Mouse (Mus musculus) midbrain, embryonic 12.5 days (tissue): Measurements from ENCODE around the gene Cnpy3. TPM values are rescaled to one million over a fixed set of nuclear protein-coding genes. Genes with fewer than 3 reads are reported as not detected.
"Not testable (repeated sequence)": the region's sequence is repeated elsewhere in the genome, so short reads cannot be mapped to it uniquely, and the experiment has no call there.

Experiments
- ATAC-seq: fragments of 200-750 bp; cut with Nextera tagmentation; 2 replicates; pipeline ENCODE4 v1.8.0; 2017; ENCODE audit warnings: low read depth, moderate TSS enrichment, moderate library complexity; ENCODE audit not compliant: low FRiP score
- H3K27ac ChIP-seq: fragments of 300-500 bp; sonication (generic); replicated peaks from 2 replicates; pipeline ENCODE4 v1.5.1; 2016; ENCODE audit warnings: mild to moderate bottlenecking
- H3K27me3 ChIP-seq: fragments of 300-500 bp; sonication (generic); 2 replicates; pipeline ENCODE4 v1.6.1; 2016; ENCODE audit warnings: mild to moderate bottlenecking
- H3K36me3 ChIP-seq: fragments of 300-500 bp; sonication (generic); 2 replicates; pipeline ENCODE4 v1.6.1; 2016
- H3K4me1 ChIP-seq: fragments of 300-500 bp; sonication (generic); 2 replicates; pipeline ENCODE4 v1.6.1; 2016
- H3K4me2 ChIP-seq: fragments of 300-500 bp; sonication (generic); replicated peaks from 2 replicates; pipeline ENCODE4 v1.6.1; 2016; ENCODE audit warnings: mild to moderate bottlenecking, moderate library complexity
- H3K4me3 ChIP-seq: fragments of 300-500 bp; sonication (generic); 2 replicates; pipeline ENCODE4 v1.5.1; 2016; ENCODE audit warnings: mild to moderate bottlenecking
- H3K9ac ChIP-seq: fragments of 300-500 bp; sonication (generic); replicated peaks from 2 replicates; pipeline ENCODE4 v1.6.1; 2016; ENCODE audit warnings: mild to moderate bottlenecking, moderate library complexity
- H3K9me3 ChIP-seq: fragments of 300-500 bp; sonication (generic); 2 replicates; pipeline ENCODE4 v1.6.1; 2016; ENCODE audit warnings: mild to moderate bottlenecking
- WGBS: fragments of 180-500 bp; shearing (Covaris S2); methylation state at CpG from one replicate; pipeline ENCODE4 v1.1.7; 2016; 5-methylcytosine and 5-hydroxymethylcytosine counted together
- polyA plus RNA-seq: library from polyadenylated mRNA; unstranded; fragments of >200 nt; fragmentation: Nextera tagmentation; extraction: Ambion mirVana; gene quantifications from 2 replicates; pipeline ENCODE4 v1.2.1, GENCODE M21; 2016

The Cnpy3 gene
- polyA plus RNA-seq, result 54.1 and 54.6 TPM in 2 replicates

DNA sequence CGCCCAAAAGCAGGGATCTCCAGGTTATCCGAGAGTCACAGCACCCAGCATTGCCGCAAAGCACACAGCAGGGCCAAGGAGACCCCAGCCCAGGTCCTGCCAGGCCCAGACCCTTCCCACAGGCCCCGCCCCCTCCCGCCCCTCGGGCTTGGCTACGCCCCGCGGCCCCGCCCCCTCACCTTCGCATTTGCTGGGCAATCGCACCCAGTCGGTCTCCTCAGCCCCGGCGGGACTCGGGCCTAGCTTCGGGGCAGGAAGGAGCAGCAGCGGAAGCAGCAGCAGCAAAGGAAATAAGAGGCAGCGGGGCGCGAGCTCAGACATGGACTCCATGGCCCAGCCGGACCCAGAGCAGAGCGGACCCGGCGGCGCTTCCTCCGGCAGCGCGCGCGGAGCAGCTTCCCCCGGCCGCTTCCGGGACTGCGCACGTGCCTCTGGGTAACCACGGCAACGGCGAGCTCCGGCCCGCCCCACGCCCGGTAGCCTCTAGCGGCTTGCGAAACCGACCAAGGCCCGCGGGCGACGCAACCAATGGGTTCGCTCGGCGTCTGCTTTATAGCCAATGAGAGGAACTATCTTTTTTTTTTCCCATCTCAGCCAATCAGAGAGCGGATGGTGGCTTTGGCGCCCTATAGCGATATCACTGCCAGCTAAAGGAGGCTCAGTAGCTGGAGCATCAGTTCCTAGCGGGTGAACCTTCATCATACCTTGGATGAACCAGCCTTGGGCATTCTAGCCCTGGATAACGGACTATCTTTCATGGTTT, at the start of gene Cnpy3:
TSS of gene Cnpy3 (minus strand) at position 421 of the 763 bp plus-strand sequence.
- ATAC-seq, result peak; percentile 99
- Histone ChIP-seq H3K27ac (peak within 1 kb of the TSS; percentile 87), H3K4me2 (peak within 1 kb of the TSS; percentile 73), H3K27me3 (no peaks in the 10 kb centered on the region), H3K4me1 (peaks cover 18% of the 10 kb centered on the region), H3K9ac (peak within 1 kb of the TSS; percentile 78), H3K36me3 (peaks cover 4% of the 10 kb centered on the region; the same call in 1 of the 2 replicates), H3K4me3 (peak within 1 kb of the TSS; percentile 83), H3K9me3 (no peaks in the 10 kb centered on the region)
- under 1% methylated on average over 55 of the region's 58 CpGs for WGBS

DNA sequence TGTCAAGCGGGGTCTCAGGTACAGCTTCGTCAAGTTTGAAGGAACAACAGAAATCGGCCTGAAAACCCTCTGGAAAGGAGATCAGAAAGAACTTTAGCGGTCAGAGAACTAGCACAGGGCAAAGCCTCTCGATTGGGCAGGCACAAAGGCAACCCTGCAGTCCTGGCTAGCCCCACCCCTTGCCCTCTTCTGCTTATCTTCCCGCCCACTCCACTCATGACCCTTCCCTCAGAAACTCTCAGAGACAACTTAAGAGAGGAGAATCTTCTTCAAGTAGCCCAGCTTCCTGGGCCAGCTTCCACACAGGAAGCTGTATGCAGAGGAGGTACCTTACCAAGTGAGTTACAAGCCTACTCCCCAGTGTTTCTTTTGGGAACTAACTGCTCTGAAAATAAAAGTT, 49.7 kb upstream of the Cnpy3 start:
- H3K4me3 ChIP-seq, result no peak overlapping the region
- H3K27ac ChIP-seq, result no peak overlapping the region
- no peaks in the 10 kb centered on the region for H3K4me1 ChIP-seq
- WGBS, result 91% methylated on average over 6 of the region's 6 CpGs
- no peaks in the 10 kb centered on the region for H3K9me3 ChIP-seq
- peaks cover 55% of the 10 kb centered on the region for H3K36me3 ChIP-seq
- H3K9ac ChIP-seq, result no peak overlapping the region
- H3K27me3 ChIP-seq, result no peaks in the 10 kb centered on the region
- no peak overlapping the region for H3K4me2 ChIP-seq
- no peak for ATAC-seq

DNA sequence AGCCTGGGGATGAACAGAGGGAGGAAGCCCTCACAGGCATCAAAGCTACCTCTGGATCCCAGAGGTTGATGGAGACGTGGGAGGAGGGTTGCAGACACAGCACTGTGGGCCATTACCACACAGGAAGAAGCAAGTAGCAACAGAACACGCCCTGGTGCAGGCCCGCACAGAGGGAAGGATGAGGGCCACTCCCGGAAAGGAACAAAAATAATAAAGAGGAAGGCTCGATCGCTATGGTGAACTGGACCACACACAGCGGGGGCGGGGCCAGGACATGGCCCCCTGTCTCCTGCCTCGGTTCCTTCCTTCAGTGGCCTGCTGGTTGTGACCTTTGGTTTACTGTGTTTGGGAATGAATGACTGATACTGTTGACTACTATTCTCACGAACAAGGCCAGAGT, 47.7 kb upstream of the Cnpy3 start:
- H3K9me3 ChIP-seq, result no peaks in the 10 kb centered on the region
- H3K27me3 ChIP-seq, result no peaks in the 10 kb centered on the region
- H3K36me3 ChIP-seq, result peaks cover 41% of the 10 kb centered on the region
- ATAC-seq, result no peak
- H3K4me2 ChIP-seq, result no peak overlapping the region
- H3K4me3 ChIP-seq, result no peak overlapping the region
- H3K27ac ChIP-seq, result no peak overlapping the region
- no peak overlapping the region for H3K9ac ChIP-seq
- H3K4me1 ChIP-seq, result no peaks in the 10 kb centered on the region
- 86% methylated on average over 10 of the region's 10 CpGs for WGBS

DNA sequence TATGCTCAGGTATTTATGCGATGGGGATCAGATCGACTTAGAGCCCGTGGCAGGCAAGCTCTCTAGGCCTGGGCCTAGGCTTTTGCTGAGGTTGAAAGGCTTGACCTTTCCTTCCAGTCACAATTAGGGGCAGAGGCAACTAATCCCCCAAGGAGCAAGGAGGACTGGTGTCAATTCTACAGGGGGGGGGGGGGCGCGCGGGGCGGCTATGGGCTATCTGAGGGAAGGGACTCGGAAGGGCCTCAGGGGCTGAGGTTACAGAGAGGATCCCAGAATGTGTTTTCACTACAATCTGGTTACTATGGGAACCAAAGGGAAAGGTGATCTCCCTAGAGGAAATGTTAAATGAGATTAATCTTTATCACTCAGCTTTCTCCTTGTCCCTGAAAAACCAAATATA, 45.4 kb upstream of the Cnpy3 start:
- no peaks in the 10 kb centered on the region for H3K4me1 ChIP-seq
- no peak overlapping the region for H3K27ac ChIP-seq
- H3K36me3 ChIP-seq, result peaks cover 38% of the 10 kb centered on the region
- no peak overlapping the region for H3K9ac ChIP-seq
- H3K27me3 ChIP-seq, result no peaks in the 10 kb centered on the region
- H3K4me2 ChIP-seq, result no peak overlapping the region
- no peak overlapping the region for H3K4me3 ChIP-seq
- no peak for ATAC-seq
- no peaks in the 10 kb centered on the region for H3K9me3 ChIP-seq
- WGBS, result 20% methylated on average over 4 of the region's 8 CpGs

DNA sequence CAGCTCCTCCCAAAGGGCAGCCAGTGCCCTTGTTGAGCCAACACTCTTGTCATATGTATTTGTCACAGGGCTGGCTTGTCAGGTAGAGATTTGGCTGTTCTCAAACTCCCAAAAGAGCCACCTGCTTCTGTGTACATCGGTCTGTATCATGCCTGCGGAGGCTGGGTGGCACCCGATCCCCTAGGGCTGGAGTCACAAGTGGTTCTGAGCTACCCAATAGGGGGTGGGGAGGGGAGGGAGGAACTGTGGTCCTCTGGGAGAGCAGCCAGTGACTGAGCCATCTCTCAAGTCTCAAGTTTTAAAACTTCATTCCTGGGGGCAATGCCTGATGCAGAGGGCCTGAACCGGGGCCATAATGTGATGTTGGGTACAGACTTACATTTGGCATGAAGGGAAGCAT, 44.7 kb upstream of the Cnpy3 start:
- no peaks in the 10 kb centered on the region for H3K9me3 ChIP-seq
- H3K4me3 ChIP-seq, result no peak overlapping the region
- WGBS, result 92% methylated on average over 4 of the region's 4 CpGs
- H3K4me1 ChIP-seq, result no peaks in the 10 kb centered on the region
- H3K9ac ChIP-seq, result no peak overlapping the region
- no peaks in the 10 kb centered on the region for H3K27me3 ChIP-seq
- H3K36me3 ChIP-seq, result peaks cover 31% of the 10 kb centered on the region
- no peak for ATAC-seq
- H3K27ac ChIP-seq, result no peak overlapping the region
- H3K4me2 ChIP-seq, result no peak overlapping the region

DNA sequence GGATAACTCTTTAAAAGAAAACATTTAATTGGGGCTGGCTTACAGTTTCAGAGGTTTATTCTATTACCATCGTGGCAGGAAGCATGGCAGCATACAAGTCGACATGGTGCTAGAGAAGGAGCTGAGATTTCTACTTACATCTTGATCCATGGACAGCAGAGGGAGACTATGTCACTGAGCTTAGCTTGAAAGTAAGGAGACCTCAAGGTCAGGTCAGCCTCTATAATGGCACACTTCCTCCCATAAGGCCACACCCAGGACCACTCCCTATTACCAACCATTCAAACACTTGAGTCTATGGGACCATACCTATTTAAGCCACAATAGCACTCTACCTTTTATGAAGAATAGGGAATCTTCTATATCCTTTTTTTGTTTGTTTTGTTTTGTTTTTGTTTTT, 40.9 kb upstream of the Cnpy3 start:
- Histone ChIP-seq H3K9ac (no peak overlapping the region), H3K27ac (no peak overlapping the region), H3K4me1 (no peaks in the 10 kb centered on the region), H3K9me3 (no peaks in the 10 kb centered on the region), H3K27me3 (no peaks in the 10 kb centered on the region), H3K4me2 (no peak overlapping the region), H3K4me3 (no peak overlapping the region), H3K36me3 (no peaks in the 10 kb centered on the region)
- 81% methylated on average over 2 of the region's 2 CpGs for WGBS
- ATAC-seq, result no peak

DNA sequence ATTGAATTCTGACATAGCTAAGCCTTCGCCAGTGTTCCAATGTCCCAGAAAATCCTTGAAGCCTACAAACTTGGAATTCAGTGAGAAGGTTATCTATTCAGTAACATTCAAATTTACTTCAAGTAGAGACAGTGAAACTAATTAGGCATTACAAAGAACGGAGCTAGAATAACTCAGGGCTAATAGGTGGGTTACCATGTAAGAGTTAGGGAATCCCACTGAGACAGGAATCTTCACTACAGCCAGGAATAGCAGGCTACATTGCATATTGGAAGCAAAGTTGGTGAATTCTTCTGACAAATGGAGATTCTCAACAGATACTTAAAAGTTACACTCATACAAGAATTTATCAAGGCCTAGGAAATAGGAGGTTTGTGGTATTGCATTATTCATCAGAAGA, 36.0 kb upstream of the Cnpy3 start:
- H3K4me3 ChIP-seq, ATAC-seq, H3K9me3 ChIP-seq, H3K9ac ChIP-seq, H3K36me3 ChIP-seq, H3K27ac ChIP-seq, H3K4me1 ChIP-seq, H3K4me2 ChIP-seq, H3K27me3 ChIP-seq: not testable (repeated sequence)
- 59% methylated on average over 2 of the region's 2 CpGs for WGBS

DNA sequence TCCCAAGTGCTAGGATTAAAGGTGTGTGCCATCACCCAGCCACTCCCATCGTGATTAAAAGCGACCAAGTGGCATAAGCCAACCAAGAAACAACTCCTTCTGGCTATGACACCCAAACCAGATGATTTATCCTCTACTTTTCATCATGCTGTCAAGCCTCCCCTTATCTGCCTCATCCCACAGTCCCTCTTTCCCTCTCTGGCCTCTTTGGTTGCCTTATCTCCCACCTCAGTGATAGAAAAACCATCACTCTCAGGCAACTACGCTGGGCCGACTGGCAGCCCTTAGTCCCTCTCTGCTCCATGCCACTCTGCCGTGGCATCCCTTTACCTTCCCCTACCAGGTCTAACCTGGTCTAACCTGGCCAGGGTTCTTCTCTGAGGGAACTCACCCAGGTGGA, 34.9 kb upstream of the Cnpy3 start:
- Histone ChIP-seq H3K9me3 (no peaks in the 10 kb centered on the region), H3K4me2 (no peak overlapping the region), H3K27me3 (no peaks in the 10 kb centered on the region), H3K36me3 (no peaks in the 10 kb centered on the region), H3K4me3 (no peak overlapping the region), H3K27ac (no peak overlapping the region), H3K9ac (no peak overlapping the region), H3K4me1 (no peaks in the 10 kb centered on the region)
- ATAC-seq, result no peak
- 89% methylated on average over 5 of the region's 5 CpGs for WGBS

DNA sequence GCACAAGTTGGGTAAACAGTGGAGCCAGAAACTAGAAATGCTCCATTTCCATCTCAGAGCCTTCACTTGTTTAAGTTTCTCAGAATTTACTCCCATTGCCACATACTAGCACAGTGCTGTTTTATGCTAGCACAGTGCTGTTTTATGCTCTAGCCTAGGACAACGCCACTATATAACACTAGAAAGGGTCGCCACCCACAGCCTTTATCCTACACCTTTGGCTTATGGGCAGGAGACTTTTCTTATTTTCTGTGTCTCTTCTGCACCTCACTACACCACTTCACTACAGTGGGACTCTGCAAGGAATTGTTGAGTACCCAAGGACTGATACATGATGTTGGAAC, 31.2 kb upstream of the Cnpy3 start:
- peak overlapping the region; percentile 71 for H3K4me3 ChIP-seq
- peak; percentile 17; the same call in 1 of the 2 replicates for ATAC-seq
- H3K9me3 ChIP-seq, result no peaks in the 10 kb centered on the region
- H3K9ac ChIP-seq, result no peak overlapping the region
- no peaks in the 10 kb centered on the region for H3K27me3 ChIP-seq
- peak overlapping the region; percentile 68 for H3K4me2 ChIP-seq
- peaks cover 24% of the 10 kb centered on the region for H3K36me3 ChIP-seq
- H3K4me1 ChIP-seq, result peaks cover 8% of the 10 kb centered on the region
- H3K27ac ChIP-seq, result no peak overlapping the region
- 90% methylated on average over 2 of the region's 2 CpGs for WGBS

DNA sequence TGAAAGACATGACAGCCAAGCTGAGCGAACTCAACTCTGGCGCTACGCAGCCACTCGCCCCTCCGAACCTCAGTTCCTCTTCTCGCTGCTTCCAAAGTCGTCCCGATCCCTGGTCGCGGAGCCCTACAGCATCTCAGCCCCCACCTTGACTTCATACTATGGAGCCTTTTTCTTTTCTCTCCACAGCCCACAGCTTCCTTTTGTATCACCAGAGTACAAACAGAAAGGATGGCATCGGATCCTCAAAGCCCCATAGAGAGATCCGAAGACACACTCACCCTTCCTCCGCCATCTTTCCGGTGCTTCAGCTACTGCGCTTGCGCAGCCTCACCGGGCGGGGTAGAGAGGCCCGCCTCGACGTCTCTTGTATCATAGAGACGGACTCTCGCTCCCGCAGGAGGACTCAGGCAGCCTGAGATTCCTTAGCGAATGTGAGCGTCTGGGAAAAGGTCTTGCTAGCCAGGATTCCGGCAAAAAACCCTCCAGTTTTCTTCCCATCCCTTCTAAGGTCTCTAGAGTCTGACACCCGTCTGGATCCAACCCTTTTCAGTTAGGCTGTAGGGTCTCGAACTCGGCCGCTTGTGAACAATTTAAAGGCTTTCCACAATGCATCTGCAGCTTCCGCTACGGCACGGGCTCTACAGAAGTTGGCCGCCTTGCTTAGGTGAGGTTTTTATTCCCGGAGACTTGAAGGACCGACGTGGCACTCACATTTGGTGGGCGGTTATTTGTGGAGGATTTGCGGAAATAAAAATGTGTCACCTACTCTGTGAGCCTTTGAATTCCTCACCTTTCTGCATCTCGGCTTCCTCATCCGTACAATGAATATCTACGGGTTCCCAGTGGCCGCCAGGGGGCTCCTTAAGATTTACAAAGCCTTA, 30.6 kb upstream of the Cnpy3 start, which contains the start of gene Rpl7l1:
TSS of gene Rpl7l1 (minus strand) at position 332 of the 881 bp plus-strand sequence.
- Histone ChIP-seq H3K4me3 (peak within 1 kb of the TSS; percentile 71), H3K27ac (peak within 1 kb of the TSS; percentile 83), H3K9me3 (no peaks in the 10 kb centered on the region), H3K4me2 (peak within 1 kb of the TSS; percentile 68), H3K27me3 (no peaks in the 10 kb centered on the region), H3K9ac (peak within 1 kb of the TSS; percentile 81), H3K36me3 (peaks cover 30% of the 10 kb centered on the region), H3K4me1 (peaks cover 8% of the 10 kb centered on the region)
- peak; percentile 97 for ATAC-seq
- WGBS, result 1% methylated on average over 44 of the region's 44 CpGs

DNA sequence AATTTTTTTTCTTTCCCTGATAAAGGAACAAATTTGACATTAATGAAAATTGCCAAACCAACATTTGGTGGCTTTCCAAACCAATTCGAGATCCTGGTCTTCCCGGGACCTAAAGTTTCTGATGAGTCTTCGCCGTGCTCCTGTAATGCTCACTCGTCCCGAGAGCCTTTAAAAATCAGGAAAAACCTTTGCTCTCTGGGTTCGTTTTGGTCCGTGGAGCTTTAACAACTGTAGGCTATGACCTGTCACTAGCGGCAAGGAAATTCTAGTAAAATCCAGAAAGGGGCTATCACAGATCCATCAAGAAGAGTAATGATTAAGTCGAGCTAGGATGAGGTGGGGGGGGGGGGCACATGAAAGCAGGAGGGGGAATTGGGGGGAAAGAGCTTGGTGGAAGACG, 29.9 kb upstream of the Cnpy3 start:
- H3K9ac ChIP-seq, result peak overlapping the region; percentile 81
- 9% methylated on average over 11 of the region's 11 CpGs for WGBS
- H3K4me2 ChIP-seq, result peak overlapping the region; percentile 68
- H3K4me3 ChIP-seq, result peak overlapping the region; percentile 71
- no peaks in the 10 kb centered on the region for H3K9me3 ChIP-seq
- peak overlapping the region; percentile 83 for H3K27ac ChIP-seq
- peaks cover 8% of the 10 kb centered on the region for H3K4me1 ChIP-seq
- no peak for ATAC-seq
- peaks cover 37% of the 10 kb centered on the region for H3K36me3 ChIP-seq
- H3K27me3 ChIP-seq, result no peaks in the 10 kb centered on the region

DNA sequence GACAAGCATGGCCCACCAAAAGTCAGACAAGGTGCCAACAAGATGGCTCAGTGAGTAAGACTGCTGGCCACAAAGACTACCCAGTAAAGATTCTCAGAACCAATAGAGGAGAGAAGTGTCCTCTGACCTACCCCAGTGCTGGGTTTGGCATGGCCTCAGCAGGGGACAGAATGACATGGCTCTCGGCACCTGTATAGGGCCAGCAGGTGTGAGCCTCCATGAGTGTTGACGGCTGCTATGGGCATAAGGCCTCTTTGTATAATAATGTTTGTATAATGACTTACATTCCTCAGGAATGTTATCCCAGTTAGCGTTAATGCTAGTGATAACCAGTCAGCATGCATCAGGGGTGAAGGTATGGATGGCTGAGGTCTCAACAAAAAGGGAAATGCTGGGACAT, 24.1 kb upstream of the Cnpy3 start:
- Histone ChIP-seq H3K4me1 (peaks cover 21% of the 10 kb centered on the region), H3K4me2 (no peak overlapping the region), H3K27me3 (no peaks in the 10 kb centered on the region), H3K9me3 (no peaks in the 10 kb centered on the region), H3K9ac (no peak overlapping the region), H3K4me3 (no peak overlapping the region), H3K27ac (no peak overlapping the region), H3K36me3 (peaks cover 61% of the 10 kb centered on the region)
- WGBS, result 85% methylated on average over 3 of the region's 3 CpGs
- ATAC-seq, result no peak
